Mouse (Mus musculus) forebrain, embryonic 12.5 days (tissue): ENCODE results near the gene Enpp3. TPM values are rescaled to one million over a fixed set of nuclear protein-coding genes. Genes with fewer than 3 reads are reported as not detected.

Source experiments
- ATAC-seq: fragments of 200-750 bp; cut with Nextera tagmentation; 2 replicates; pipeline ENCODE4 v1.8.0; 2017; ENCODE audit warnings: moderate TSS enrichment; ENCODE audit not compliant: low FRiP score
- H3K27ac ChIP-seq: fragments of 300-500 bp; sonication (generic); 2 replicates; pipeline ENCODE4 v1.5.1; 2016; ENCODE audit warnings: mild to moderate bottlenecking
- H3K27me3 ChIP-seq: fragments of 300-500 bp; sonication (generic); 2 replicates; pipeline ENCODE4 v1.6.1; 2016; ENCODE audit warnings: mild to moderate bottlenecking
- H3K36me3 ChIP-seq: fragments of 300-500 bp; sonication (generic); replicated peaks from 2 replicates; pipeline ENCODE4 v1.6.1; 2016; ENCODE audit warnings: mild to moderate bottlenecking
- H3K4me1 ChIP-seq: fragments of 300-500 bp; sonication (generic); 2 replicates; pipeline ENCODE4 v1.6.1; 2016
- H3K4me2 ChIP-seq: fragments of 300-500 bp; sonication (generic); 2 replicates; pipeline ENCODE4 v1.6.1; 2016; ENCODE audit warnings: mild to moderate bottlenecking, moderate library complexity
- H3K4me3 ChIP-seq: fragments of 300-500 bp; sonication (generic); replicated peaks from 2 replicates; pipeline ENCODE4 v1.5.1; 2016; ENCODE audit warnings: mild to moderate bottlenecking
- H3K9ac ChIP-seq: fragments of 300-500 bp; sonication (generic); 2 replicates; pipeline ENCODE4 v1.6.1; 2016; ENCODE audit warnings: mild to moderate bottlenecking
- H3K9me3 ChIP-seq: fragments of 300-500 bp; sonication (generic); 2 replicates; pipeline ENCODE4 v1.6.1; 2016
- WGBS: fragments of 180-500 bp; shearing (Covaris S2); methylation state at CpG from one replicate; pipeline ENCODE4 v1.1.7; 2016; 5-methylcytosine and 5-hydroxymethylcytosine counted together
- polyA plus RNA-seq: library from polyadenylated mRNA; unstranded; fragments of >200 nt; fragmentation: Nextera tagmentation; extraction: Ambion mirVana; gene quantifications from 2 replicates; pipeline ENCODE4 v1.2.1, GENCODE M21; 2016

The Enpp3 gene
- 3.8 and 3.9 TPM in 2 replicates for polyA plus RNA-seq

DNA sequence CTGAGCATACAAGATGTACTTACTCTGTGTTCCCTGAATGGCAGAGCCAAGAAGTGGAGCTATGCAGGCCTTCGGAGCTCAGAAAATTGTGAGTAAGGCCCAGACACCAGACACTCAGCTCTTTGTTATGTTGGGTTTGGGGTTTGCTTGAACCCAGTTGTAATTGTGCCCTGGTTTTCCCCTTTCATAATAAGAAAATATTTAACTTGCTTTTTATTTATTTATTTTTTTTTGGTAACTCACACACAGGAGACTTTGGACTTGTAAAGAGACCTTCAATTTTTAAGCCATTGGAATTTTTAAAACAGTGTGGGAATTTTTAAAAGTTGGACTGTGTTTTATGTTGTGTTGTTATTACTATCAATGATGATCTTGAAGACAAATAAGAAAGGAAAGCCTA, at the start of gene Enpp3:
Gene Enpp3 (minus strand): TSS at position 148 of the 400 bp plus-strand sequence.
- no peaks in the 10 kb centered on the region for H3K36me3 ChIP-seq
- H3K4me1 ChIP-seq, result no peaks in the 10 kb centered on the region
- no peak within 1 kb of the TSS for H3K4me2 ChIP-seq
- no peaks in the 10 kb centered on the region for H3K9me3 ChIP-seq
- no peaks in the 10 kb centered on the region for H3K27me3 ChIP-seq
- no peak within 1 kb of the TSS for H3K9ac ChIP-seq
- no peak within 1 kb of the TSS for H3K27ac ChIP-seq
- ATAC-seq, result no peak
- H3K4me3 ChIP-seq, result no peak within 1 kb of the TSS
- WGBS, result 89% methylated on average over 1 of the region's 1 CpGs

DNA sequence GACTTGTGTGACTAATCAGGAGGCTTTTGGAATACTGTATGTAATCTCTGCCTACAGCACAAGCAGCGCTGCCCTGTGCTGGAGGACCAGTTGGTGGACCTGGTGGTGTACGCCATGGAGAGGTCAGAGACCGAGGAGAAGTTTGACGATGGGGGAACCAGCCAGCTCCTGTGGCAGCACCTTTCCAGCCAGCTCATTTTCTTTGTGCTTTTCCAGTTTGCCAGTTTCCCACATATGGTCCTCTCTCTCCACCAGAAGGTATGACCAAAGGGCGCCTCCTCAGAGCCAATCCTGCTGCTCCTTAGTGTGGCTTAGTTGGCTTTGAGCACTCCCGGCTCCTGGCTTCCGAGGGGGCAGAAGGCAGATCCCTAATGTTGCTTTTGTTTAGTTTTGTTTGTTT, 45.7 kb upstream of the Enpp3 start:
- Histone ChIP-seq H3K27me3 (no peaks in the 10 kb centered on the region), H3K9ac (no peak overlapping the region), H3K4me2 (no peak overlapping the region), H3K36me3 (peaks cover 80% of the 10 kb centered on the region), H3K4me1 (no peaks in the 10 kb centered on the region), H3K27ac (no peak overlapping the region), H3K4me3 (no peak overlapping the region), H3K9me3 (no peaks in the 10 kb centered on the region)
- 98% methylated on average over 7 of the region's 7 CpGs for WGBS
- no peak for ATAC-seq

DNA sequence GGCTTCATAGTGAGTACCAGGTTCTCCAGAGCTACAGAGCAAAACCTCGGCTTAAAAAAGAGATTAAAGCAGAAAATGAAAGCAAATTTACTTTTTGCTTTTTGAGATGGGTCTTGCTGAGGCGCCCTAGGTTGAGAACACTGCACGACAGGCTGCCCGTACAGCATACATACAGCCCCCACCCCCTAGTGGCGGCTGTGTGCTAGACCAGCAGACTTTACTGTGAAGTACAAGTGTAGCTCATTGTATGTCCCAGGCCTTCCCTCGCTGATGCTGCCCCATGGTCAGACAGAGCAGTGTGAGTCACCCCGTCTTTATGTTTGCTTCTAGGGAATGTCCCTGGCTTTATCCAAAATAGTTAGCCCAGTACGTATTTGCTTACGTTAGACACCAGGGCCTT, 43.4 kb upstream of the Enpp3 start:
- peaks cover 87% of the 10 kb centered on the region for H3K36me3 ChIP-seq
- no peaks in the 10 kb centered on the region for H3K9me3 ChIP-seq
- H3K4me1 ChIP-seq, result no peaks in the 10 kb centered on the region
- no peak overlapping the region for H3K4me3 ChIP-seq
- H3K4me2 ChIP-seq, result no peak overlapping the region
- 82% methylated on average over 9 of the region's 9 CpGs for WGBS
- ATAC-seq, result no peak
- H3K27ac ChIP-seq, result no peak overlapping the region
- H3K9ac ChIP-seq, result no peak overlapping the region
- no peaks in the 10 kb centered on the region for H3K27me3 ChIP-seq

DNA sequence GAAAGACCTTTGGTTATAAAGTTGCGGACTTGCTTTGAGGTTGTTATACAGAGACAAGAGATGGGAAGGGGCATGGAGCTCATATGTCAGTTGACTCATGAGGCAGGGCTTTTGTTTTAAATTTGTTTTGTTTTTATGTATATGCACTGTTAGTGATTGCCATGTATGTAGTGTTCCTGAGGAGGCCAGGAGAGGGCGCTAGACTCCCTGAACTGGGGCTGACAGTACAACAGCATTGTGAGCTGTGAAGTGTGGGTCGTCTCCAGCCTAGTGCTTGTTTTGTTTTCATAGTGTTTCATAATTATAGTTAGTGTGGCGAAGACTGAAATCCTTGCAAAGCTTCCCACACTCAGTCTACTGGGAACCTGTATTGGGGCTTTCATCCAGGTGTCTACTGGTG, 31.0 kb upstream of the Enpp3 start:
- Histone ChIP-seq H3K9ac (no peak overlapping the region), H3K27me3 (no peaks in the 10 kb centered on the region), H3K4me3 (no peak overlapping the region), H3K36me3 (peaks cover 64% of the 10 kb centered on the region), H3K9me3 (no peaks in the 10 kb centered on the region), H3K27ac (no peak overlapping the region), H3K4me2 (no peak overlapping the region), H3K4me1 (peaks cover 4% of the 10 kb centered on the region; the same call in 1 of the 2 replicates)
- ATAC-seq, result no peak
- WGBS, result 83% methylated on average over 4 of the region's 4 CpGs

DNA sequence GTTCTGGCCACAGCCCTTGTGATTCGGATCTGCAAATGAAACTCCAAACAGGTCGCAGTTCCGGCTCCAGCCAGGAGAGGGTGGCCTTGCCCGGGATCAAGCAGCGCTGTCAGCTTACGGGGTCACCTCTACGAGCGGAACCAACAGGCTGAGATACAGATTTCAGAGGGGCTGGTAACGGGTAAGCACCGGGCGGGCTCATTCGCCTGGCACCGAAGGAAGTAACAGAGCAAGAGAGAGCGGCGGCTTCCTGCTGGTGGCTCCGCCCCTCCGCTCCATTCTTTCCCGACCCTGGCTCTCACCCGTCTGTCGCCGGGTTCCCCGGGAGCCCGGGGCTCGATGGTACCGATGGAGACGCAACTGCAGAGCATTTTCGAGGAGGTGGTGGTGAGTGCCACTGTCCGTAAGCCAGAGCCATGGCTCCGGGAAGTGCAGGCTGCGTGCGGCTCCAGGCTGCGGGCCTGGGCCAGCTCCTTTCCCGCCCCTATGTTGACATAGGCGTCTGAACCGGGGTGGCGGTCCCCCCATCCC, 27.2 kb upstream of the Enpp3 start, which contains the start of gene Med23:
Gene Med23 (plus strand): TSS at position 227 of the 531 bp plus-strand sequence.
- H3K4me1 ChIP-seq, result peaks cover 4% of the 10 kb centered on the region; the same call in 1 of the 2 replicates
- peak within 1 kb of the TSS; percentile 59 for H3K4me2 ChIP-seq
- under 1% methylated on average over 36 of the region's 36 CpGs for WGBS
- H3K27me3 ChIP-seq, result no peaks in the 10 kb centered on the region
- H3K36me3 ChIP-seq, result peaks cover 29% of the 10 kb centered on the region
- H3K9ac ChIP-seq, result peak within 1 kb of the TSS; percentile 88
- no peaks in the 10 kb centered on the region for H3K9me3 ChIP-seq
- ATAC-seq, result peak; percentile 99
- H3K27ac ChIP-seq, result 0 out of 2 replicates have a peak within 1 kb of the TSS, but pooled peaks have one; percentile 53
- H3K4me3 ChIP-seq, result peak within 1 kb of the TSS; percentile 81

DNA sequence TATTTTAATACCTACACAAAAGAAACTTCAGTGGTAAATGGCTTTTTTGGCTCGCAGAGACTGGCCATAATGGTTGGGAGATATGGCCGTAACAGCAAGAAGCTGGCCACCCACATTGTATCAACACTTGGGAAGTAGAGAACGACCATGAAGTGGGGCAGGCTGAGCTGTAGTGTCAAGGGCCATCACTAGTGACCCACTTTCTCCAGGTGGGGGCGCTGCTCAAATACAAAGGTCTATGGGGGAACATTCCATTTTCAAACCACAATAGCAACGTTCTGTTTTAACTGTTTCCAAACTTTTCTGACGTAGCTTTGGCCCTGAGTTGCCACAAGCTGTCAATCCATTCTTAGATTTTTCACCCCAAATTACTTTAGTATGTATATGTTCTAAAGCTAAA, 21.8 kb upstream of the Enpp3 start:
- Histone ChIP-seq H3K36me3 (no peaks in the 10 kb centered on the region), H3K27ac (no peak overlapping the region), H3K4me1 (no peaks in the 10 kb centered on the region), H3K9me3 (no peaks in the 10 kb centered on the region), H3K4me2 (no peak overlapping the region), H3K4me3 (no peak overlapping the region), H3K9ac (no peak overlapping the region), H3K27me3 (no peaks in the 10 kb centered on the region)
- WGBS, result 72% methylated on average over 6 of the region's 6 CpGs
- ATAC-seq, result no peak

DNA sequence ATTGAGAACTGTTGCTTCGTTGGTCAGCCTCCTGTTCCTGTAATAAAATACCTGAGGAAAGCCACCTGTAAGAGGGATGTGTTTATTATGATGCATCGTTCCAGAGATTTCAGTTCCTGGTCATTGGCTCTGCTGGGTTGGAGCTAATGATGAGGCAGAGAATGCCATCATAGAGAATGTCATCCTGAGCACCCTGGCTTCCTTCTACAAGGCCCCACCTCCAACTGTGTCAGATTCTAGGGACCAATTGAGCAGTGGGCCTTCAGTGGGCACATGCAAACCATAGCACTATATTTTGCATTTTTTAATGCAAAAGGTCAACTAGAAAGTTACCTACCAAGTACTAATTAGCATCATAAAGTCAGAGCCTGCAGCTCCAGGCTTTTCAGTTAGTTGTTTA, 20.5 kb upstream of the Enpp3 start:
- Histone ChIP-seq H3K4me2 (no peak overlapping the region), H3K27me3 (no peaks in the 10 kb centered on the region), H3K4me3 (no peak overlapping the region), H3K27ac (no peak overlapping the region), H3K36me3 (no peaks in the 10 kb centered on the region), H3K9me3 (no peaks in the 10 kb centered on the region), H3K9ac (no peak overlapping the region), H3K4me1 (no peaks in the 10 kb centered on the region)
- 84% methylated on average over 2 of the region's 2 CpGs for WGBS
- no peak for ATAC-seq

DNA sequence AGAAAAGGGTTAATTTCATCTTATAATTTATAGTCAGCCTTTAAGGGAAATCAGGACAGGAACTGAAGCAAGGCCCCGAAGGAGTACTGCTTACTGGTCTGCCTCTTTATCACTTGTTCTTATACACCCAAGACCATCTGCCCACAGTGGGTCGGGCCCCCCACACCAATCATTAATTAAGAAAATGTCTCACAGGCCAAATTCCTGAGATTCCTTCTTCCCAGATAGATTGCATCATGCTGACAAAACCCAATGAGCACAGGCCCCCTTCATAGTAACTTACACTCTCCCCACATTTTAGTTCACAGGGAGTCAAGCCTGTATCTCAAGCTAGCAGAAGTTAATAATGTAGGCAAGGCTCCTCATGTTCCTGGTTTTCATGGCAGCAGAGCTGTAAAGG, 625 bp downstream of the Enpp3 start:
- no peak for ATAC-seq
- 64% methylated on average over 2 of the region's 2 CpGs for whole genome bisulfite sequencing
- Histone ChIP-seq H3K27me3 (no peaks in the 10 kb centered on the region), H3K4me2 (no peak overlapping the region), H3K27ac (no peak overlapping the region), H3K4me3 (no peak overlapping the region), H3K36me3 (no peaks in the 10 kb centered on the region), H3K9me3 (no peaks in the 10 kb centered on the region), H3K9ac (no peak overlapping the region), H3K4me1 (no peaks in the 10 kb centered on the region)

DNA sequence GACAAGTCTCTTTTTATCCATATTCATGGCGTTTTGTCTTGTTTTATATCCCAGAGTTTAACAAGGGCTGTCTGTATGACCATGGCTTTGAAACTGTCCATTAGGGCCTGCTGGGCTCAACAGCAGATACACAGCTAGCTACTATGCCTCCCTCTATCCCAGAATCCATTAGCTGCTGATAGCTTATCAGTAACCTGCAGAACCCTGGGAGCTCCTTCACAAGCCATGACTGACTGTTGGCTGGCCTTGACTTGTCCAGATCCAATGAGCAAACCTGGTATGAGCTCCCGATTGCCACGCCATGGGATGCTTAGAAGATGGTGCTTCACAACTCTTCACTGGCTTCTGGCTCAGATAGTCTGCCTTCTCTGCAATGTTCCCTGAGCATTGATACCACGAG, 1.8 kb downstream of the Enpp3 start:
- no peak overlapping the region for H3K9ac ChIP-seq
- ATAC-seq, result no peak
- H3K4me1 ChIP-seq, result peaks cover 10% of the 10 kb centered on the region
- no peaks in the 10 kb centered on the region for H3K27me3 ChIP-seq
- H3K4me3 ChIP-seq, result no peak overlapping the region
- no peaks in the 10 kb centered on the region for H3K36me3 ChIP-seq
- H3K9me3 ChIP-seq, result no peaks in the 10 kb centered on the region
- no peak overlapping the region for H3K4me2 ChIP-seq
- H3K27ac ChIP-seq, result no peak overlapping the region
- 95% methylated on average over 4 of the region's 4 CpGs for WGBS

DNA sequence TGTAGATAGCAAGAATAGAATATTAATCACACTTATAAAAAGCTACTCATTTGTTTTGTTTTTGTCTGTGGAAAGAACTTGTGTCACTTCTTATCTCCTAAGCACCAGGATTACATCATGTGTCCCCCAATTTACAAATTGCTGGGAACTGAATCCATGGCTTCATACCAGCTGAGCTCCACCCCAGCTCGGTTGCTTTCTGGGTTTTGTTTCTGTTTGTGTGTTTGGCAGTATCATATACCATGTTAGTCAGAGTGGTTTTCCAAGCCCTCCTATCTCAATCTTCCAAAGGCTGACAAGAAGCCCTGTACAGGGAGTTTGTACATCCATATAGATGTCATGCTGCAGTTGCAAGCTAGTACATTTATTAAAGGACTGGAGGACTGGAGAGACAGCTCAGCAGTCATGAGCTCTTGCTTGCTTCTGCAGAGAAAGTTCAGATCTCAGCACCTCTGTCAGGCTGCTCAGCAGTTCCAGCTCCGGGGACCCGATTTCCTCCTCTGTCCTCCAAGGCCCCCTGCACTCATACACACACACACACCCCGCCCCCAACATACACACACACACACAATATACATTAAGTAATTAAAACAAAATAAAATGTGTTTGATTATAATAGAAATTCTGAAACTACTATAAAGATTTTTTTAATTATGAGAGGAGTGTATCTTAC, 6.1 kb downstream of the Enpp3 start:
- peak; percentile 47; the same call in 1 of the 2 replicates for ATAC-seq
- Histone ChIP-seq H3K27ac (no peak overlapping the region), H3K4me2 (peak overlapping the region; percentile 49), H3K36me3 (no peaks in the 10 kb centered on the region), H3K4me1 (peaks cover 23% of the 10 kb centered on the region), H3K27me3 (no peaks in the 10 kb centered on the region), H3K4me3 (peak overlapping the region; percentile 21; the same call in 1 of the 2 replicates), H3K9ac (no peak overlapping the region), H3K9me3 (no peaks in the 10 kb centered on the region)
- 52% methylated on average over 4 of the region's 4 CpGs for WGBS

DNA sequence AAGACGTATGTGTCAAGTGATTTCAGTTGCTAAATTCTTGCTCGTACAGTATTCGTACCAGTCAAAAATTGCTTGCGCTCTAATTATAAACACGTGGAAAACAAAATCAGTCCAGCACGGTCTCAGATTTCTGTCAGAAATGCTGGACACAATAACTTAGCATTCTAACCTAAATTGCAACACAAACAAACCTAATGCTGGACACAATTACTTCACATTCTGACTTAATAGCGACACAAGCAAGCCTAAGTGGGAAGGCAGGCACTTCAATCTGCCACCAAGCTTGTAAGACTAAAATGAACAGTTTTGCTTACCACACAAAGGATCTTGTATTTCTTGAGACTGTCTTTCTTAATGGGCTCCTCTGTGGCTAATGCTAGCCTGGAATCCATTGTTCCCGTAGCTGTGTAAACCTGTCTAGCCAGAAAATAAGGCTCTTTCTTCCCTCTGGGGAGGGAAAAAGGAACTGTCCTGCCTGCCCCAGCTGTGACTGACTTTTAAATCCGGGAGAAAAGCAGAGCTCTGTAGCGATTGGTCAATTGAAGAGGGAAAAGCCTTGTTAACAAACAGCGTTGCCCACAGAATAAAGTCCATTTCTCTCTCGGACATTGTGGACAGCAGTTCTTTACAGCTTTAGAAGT, 6.8 kb downstream of the Enpp3 start:
- 7% methylated on average over 12 of the region's 12 CpGs for WGBS
- Histone ChIP-seq H3K9ac (0 out of 2 replicates have a peak overlapping the region, but pooled peaks have one; percentile 17), H3K27me3 (no peaks in the 10 kb centered on the region), H3K4me1 (peaks cover 23% of the 10 kb centered on the region), H3K4me3 (peak overlapping the region; percentile 21), H3K27ac (0 out of 2 replicates have a peak overlapping the region, but pooled peaks have one; percentile 19), H3K36me3 (no peaks in the 10 kb centered on the region), H3K4me2 (peak overlapping the region; percentile 49), H3K9me3 (no peaks in the 10 kb centered on the region)
- peak; percentile 87 for ATAC-seq

DNA sequence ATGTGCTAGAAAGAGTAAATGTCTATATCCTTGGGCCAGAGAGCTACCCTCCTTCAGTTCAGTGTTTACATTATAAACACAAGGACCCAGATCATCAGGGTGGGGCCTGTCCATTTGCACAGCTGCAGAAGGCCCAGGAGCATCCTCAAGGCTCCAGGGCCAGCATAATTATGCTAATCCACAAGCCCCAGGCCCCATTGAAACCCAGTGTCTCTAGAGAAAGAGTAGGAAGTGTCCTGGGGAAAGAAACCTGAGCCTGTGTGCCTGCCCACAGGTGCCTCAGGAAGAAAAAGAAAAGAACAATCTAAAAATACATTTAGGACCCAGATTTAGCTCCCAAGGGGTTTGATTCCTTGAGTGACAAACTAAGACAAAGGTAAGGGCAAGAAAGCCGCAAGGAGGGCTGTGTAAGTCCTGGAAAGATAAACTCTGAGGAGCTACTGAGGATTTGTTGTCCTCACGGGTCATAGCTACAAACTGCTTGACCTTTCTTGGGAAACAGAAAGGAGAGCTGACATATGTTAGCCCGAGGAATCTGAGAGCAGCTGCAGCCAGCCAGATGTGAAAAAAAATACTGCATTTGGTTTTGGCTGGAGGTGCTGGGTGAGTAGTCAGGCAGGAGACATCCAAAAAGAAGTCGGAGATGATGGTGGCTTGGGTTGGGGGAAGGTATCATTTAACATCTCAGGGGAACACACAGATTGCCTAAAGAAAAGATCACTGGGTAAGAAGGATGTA, 7.8 kb downstream of the Enpp3 start:
- H3K27me3 ChIP-seq, result no peaks in the 10 kb centered on the region
- peak overlapping the region; percentile 49 for H3K4me2 ChIP-seq
- peaks cover 23% of the 10 kb centered on the region for H3K4me1 ChIP-seq
- 1% methylated on average over 4 of the region's 4 CpGs for WGBS
- H3K36me3 ChIP-seq, result no peaks in the 10 kb centered on the region
- no peak for ATAC-seq
- H3K27ac ChIP-seq, result no peak overlapping the region
- no peaks in the 10 kb centered on the region for H3K9me3 ChIP-seq
- no peak overlapping the region for H3K9ac ChIP-seq
- no peak overlapping the region for H3K4me3 ChIP-seq
